Mouse (Mus musculus) heart, embryonic 12.5 days (tissue): ENCODE measurements around the gene Armcx3. TPM values are rescaled to one million over a fixed set of nuclear protein-coding genes. Genes with fewer than 3 reads are reported as not detected.
"Not testable (repeated sequence)": the region's sequence is repeated elsewhere in the genome, so short reads cannot be mapped to it uniquely, and the experiment has no call there.

Source experiments
- ATAC-seq: fragments of 200-750 bp; cut with Nextera tagmentation; 2 replicates; pipeline ENCODE4 v1.8.0; 2017; ENCODE audit warnings: moderate TSS enrichment, moderate library complexity; ENCODE audit not compliant: insufficient number of reproducible peaks, low FRiP score
- H3K27ac ChIP-seq: fragments of 300-500 bp; sonication (generic); 2 replicates; pipeline ENCODE4 v1.5.1; 2016; ENCODE audit warnings: mild to moderate bottlenecking, moderate library complexity; ENCODE audit not compliant: poor library complexity, severe bottlenecking
- H3K27me3 ChIP-seq: fragments of 300-500 bp; sonication (generic); replicated peaks from 2 replicates; pipeline ENCODE4 v1.6.1; 2016; ENCODE audit warnings: mild to moderate bottlenecking, moderate library complexity
- H3K36me3 ChIP-seq: fragments of 300-500 bp; sonication (generic); 2 replicates; pipeline ENCODE4 v1.6.1; 2016; ENCODE audit warnings: mild to moderate bottlenecking, moderate library complexity
- H3K4me1 ChIP-seq: fragments of 300-500 bp; sonication (generic); replicated peaks from 2 replicates; pipeline ENCODE4 v1.6.1; 2016; ENCODE audit warnings: mild to moderate bottlenecking
- H3K4me2 ChIP-seq: fragments of 300-500 bp; sonication (generic); 2 replicates; pipeline ENCODE4 v1.6.1; 2016; ENCODE audit warnings: mild to moderate bottlenecking, moderate library complexity
- H3K4me3 ChIP-seq: fragments of 300-500 bp; sonication (generic); 2 replicates; pipeline ENCODE4 v1.5.1; 2016; ENCODE audit warnings: mild to moderate bottlenecking
- H3K9ac ChIP-seq: fragments of 300-500 bp; sonication (generic); 2 replicates; pipeline ENCODE4 v1.6.1; 2016; ENCODE audit warnings: mild to moderate bottlenecking, moderate library complexity
- H3K9me3 ChIP-seq: fragments of 300-500 bp; sonication (generic); replicated peaks from 2 replicates; pipeline ENCODE4 v1.6.1; 2016; ENCODE audit warnings: mild to moderate bottlenecking, moderate library complexity
- WGBS: fragments of 180-500 bp; shearing (Covaris S2); methylation state at CpG from one replicate; pipeline ENCODE4 v1.1.7; 2016; 5-methylcytosine and 5-hydroxymethylcytosine counted together
- polyA plus RNA-seq: library from polyadenylated mRNA; unstranded; fragments of >200 nt; fragmentation: Nextera tagmentation; extraction: Ambion mirVana; gene quantifications from 2 replicates; pipeline ENCODE4 v1.2.1, GENCODE M21; 2016

Gene Armcx3
- polyA plus RNA-seq, 1 experiment from 2014 or later = 98.1 TPM

GRCm38 (mm10) chrX:134750764-134751592 lies 5.4 kb upstream of the Armcx3 start, which contains the start of gene Armcx6:
Gene Armcx6, minus strand, starts transcription at chrX:134751417.
- H3K36me3 ChIP-seq = no peaks in the 10 kb centered on the region
- H3K9ac ChIP-seq = peak within 1 kb of the TSS; percentile 74
- peak within 1 kb of the TSS; percentile 61 for H3K4me3 ChIP-seq
- peak within 1 kb of the TSS; percentile 69 for H3K4me2 ChIP-seq
- H3K9me3 ChIP-seq = no peaks in the 10 kb centered on the region
- 16% methylated on average over 36 of the region's 36 CpGs for WGBS
- H3K27me3 ChIP-seq = 0 out of 2 replicates have a peak, but pooled peaks cover 3% of the 10 kb centered on the region
- H3K4me1 ChIP-seq = peaks cover 13% of the 10 kb centered on the region
- ATAC-seq = peak; percentile 93
- peak within 1 kb of the TSS; percentile 90 for H3K27ac ChIP-seq

- ATAC-seq = no peak
- no peaks in the 10 kb centered on the region for H3K36me3 ChIP-seq
- H3K4me1 ChIP-seq = peaks cover 13% of the 10 kb centered on the region
- no peaks in the 10 kb centered on the region for H3K27me3 ChIP-seq
- H3K9me3 ChIP-seq = no peaks in the 10 kb centered on the region
- H3K27ac ChIP-seq = peak overlapping the region; percentile 62; the same call in 1 of the 2 replicates
- no peak overlapping the region for H3K4me3 ChIP-seq
- WGBS = 49% methylated on average over 2 of the region's 2 CpGs
- H3K4me2 ChIP-seq = no peak overlapping the region
- H3K9ac ChIP-seq = no peak overlapping the region
Observed at GRCm38 (mm10) chrX:134751910-134752309, 4.5 kb upstream of the Armcx3 start.

GRCm38 (mm10) chrX:134752584-134752983 lies 3.8 kb upstream of the Armcx3 start:
- Histone ChIP-seq H3K27me3 (no peaks in the 10 kb centered on the region), H3K9ac (no peak overlapping the region), H3K36me3 (no peaks in the 10 kb centered on the region), H3K4me1 (peaks cover 13% of the 10 kb centered on the region), H3K4me3 (no peak overlapping the region), H3K4me2 (no peak overlapping the region), H3K27ac (peak overlapping the region; percentile 62), H3K9me3 (no peaks in the 10 kb centered on the region)
- WGBS = 25% methylated on average over 4 of the region's 4 CpGs
- no peak for ATAC-seq

- H3K4me2 ChIP-seq = peak overlapping the region; percentile 66
- no peaks in the 10 kb centered on the region for H3K9me3 ChIP-seq
- no peaks in the 10 kb centered on the region for H3K27me3 ChIP-seq
- ATAC-seq = 0 out of 2 replicates have a peak, but pooled peaks have one; percentile 51
- 23% methylated on average over 11 of the region's 13 CpGs for WGBS
- no peaks in the 10 kb centered on the region for H3K36me3 ChIP-seq
- peak overlapping the region; percentile 91 for H3K27ac ChIP-seq
- 0 out of 2 replicates have a peak, but pooled peaks cover 8% of the 10 kb centered on the region for H3K4me1 ChIP-seq
- H3K9ac ChIP-seq = peak overlapping the region; percentile 89
- peak overlapping the region; percentile 89 for H3K4me3 ChIP-seq
Observed at GRCm38 (mm10) chrX:134757293-134757995, 1.0 kb downstream of the Armcx3 start.

- not testable (repeated sequence) for H3K4me3 ChIP-seq, H3K27ac ChIP-seq, H3K27me3 ChIP-seq, H3K9me3 ChIP-seq, ATAC-seq, H3K4me1 ChIP-seq, H3K4me2 ChIP-seq, H3K36me3 ChIP-seq, H3K9ac ChIP-seq
- 39% methylated on average over 4 of the region's 4 CpGs for WGBS
Observed at GRCm38 (mm10) chrX:134763428-134764198, 7.2 kb downstream of the Armcx3 start.

- Histone ChIP-seq H3K9me3 (0 out of 2 replicates have a peak, but pooled peaks cover 2% of the 10 kb centered on the region), H3K4me3 (no peak overlapping the region), H3K4me1 (no peaks in the 10 kb centered on the region), H3K27ac (no peak overlapping the region), H3K9ac (no peak overlapping the region), H3K36me3 (no peaks in the 10 kb centered on the region), H3K27me3 (no peaks in the 10 kb centered on the region), H3K4me2 (no peak overlapping the region)
- WGBS = 53% methylated on average over 4 of the region's 4 CpGs
- ATAC-seq = no peak
Observed at GRCm38 (mm10) chrX:134787728-134788127, 31.3 kb downstream of the Armcx3 start.

- WGBS = 14% methylated on average over 28 of the region's 28 CpGs
- no peaks in the 10 kb centered on the region for H3K9me3 ChIP-seq
- peak overlapping the region; percentile 70 for H3K27ac ChIP-seq
- H3K36me3 ChIP-seq = peaks cover 21% of the 10 kb centered on the region
- peak; percentile 69 for ATAC-seq
- H3K27me3 ChIP-seq = no peaks in the 10 kb centered on the region
- peak overlapping the region; percentile 76 for H3K4me3 ChIP-seq
- peak overlapping the region; percentile 68 for H3K4me2 ChIP-seq
- H3K4me1 ChIP-seq = no peaks in the 10 kb centered on the region
- peak overlapping the region; percentile 82 for H3K9ac ChIP-seq
Observed at GRCm38 (mm10) chrX:134807833-134808754, 51.7 kb downstream of the Armcx3 start.

- no peaks in the 10 kb centered on the region for H3K9me3 ChIP-seq
- 6% methylated on average over 16 of the region's 16 CpGs for WGBS
- H3K36me3 ChIP-seq = peaks cover 21% of the 10 kb centered on the region
- no peaks in the 10 kb centered on the region for H3K4me1 ChIP-seq
- no peaks in the 10 kb centered on the region for H3K27me3 ChIP-seq
- peak within 1 kb of the TSS; percentile 70 for H3K27ac ChIP-seq
- peak within 1 kb of the TSS; percentile 68 for H3K4me2 ChIP-seq
- peak within 1 kb of the TSS; percentile 76 for H3K4me3 ChIP-seq
- peak; percentile 79 for ATAC-seq
- peak within 1 kb of the TSS; percentile 82 for H3K9ac ChIP-seq
Observed at GRCm38 (mm10) chrX:134808755-134809224, 52.4 kb downstream of the Armcx3 start, which contains the start of gene Armcx2. Gene Armcx2, minus strand, starts transcription at chrX:134809221.
